12 mouse cellular contexts compared by ENCODE assay signal in genomic region chr1:165119011-165119726, GRCm38 (mm10). TPM values are rescaled to one million over a fixed set of nuclear protein-coding genes. Genes with fewer than 3 reads are reported as not detected.
DNase-seq lines count a peak whose midpoint lies in the region; ATAC-seq and TF ChIP-seq lines count a peak whose summit lies in the region.
"Had no signal": no experiment of that assay in that cellular context is flagged by ENCODE, and none has a peak within 500 bp of the region (broad histone marks: within the 10 kb centered on the region; RNA-seq: fewer than 3 reads in every experiment).

No protein-coding gene starts in this region.

- no peak overlapping the region for H3K27ac ChIP-seq in kidney, embryonic 15.5 days
- peak overlapping the region; percentile 16; the same call in 1 of the 2 replicates for H3K27ac ChIP-seq in hindbrain, postnatal 0 days
- H3K27ac ChIP-seq: embryonic facial prominence, embryonic 15.5 days had no signal

- peak; percentile 31 for DNase-seq in embryo, embryonic 10 days (ENCODE audit: low spot score)
- DNase-seq in embryo, embryonic 11 days, result no peak
- no peak for DNase-seq in kidney, postnatal 36 days
- peak; percentile 41 for DNase-seq in brain, adult 2 months (ENCODE audit: low read depth, low spot score)
- DNase-seq in hindbrain, postnatal 0 days (ENCODE audit: low spot score), result peak; percentile 38
- DNase-seq in right cerebral cortex, postnatal 36 days (ENCODE audit: low spot score in 2 of 2), result no peak
- DNase-seq in right cerebral cortex, adult 2 months (ENCODE audit: low spot score in 2 of 2), result no peak
- DNase-seq: gastrocnemius, postnatal 10 days; kidney, postnatal 25 days had no signal

- H3K9ac ChIP-seq in kidney, embryonic 15.5 days, result no peak overlapping the region
- H3K9ac ChIP-seq in hindbrain, postnatal 0 days (replicated peaks; ENCODE audit: low read length), result no peak overlapping the region
- H3K9ac ChIP-seq: embryonic facial prominence, embryonic 15.5 days had no signal

- 76% methylated on average over 15 of the region's 15 CpGs for WGBS in kidney, embryonic 15.5 days
- WGBS in hindbrain, postnatal 0 days, result 57% methylated on average over 15 of the region's 15 CpGs

- H3K4me2 ChIP-seq in kidney, embryonic 15.5 days, result peak overlapping the region; percentile 36; the same call in 1 of the 2 replicates
- H3K4me2 ChIP-seq in hindbrain, postnatal 0 days (ENCODE audit: low read depth, low read length), result peak overlapping the region; percentile 36; the same call in 1 of the 2 replicates

- H3K9me3 ChIP-seq in kidney, embryonic 15.5 days (replicated peaks), result no peaks in the 10 kb centered on the region
- no peaks in the 10 kb centered on the region for H3K9me3 ChIP-seq in hindbrain, postnatal 0 days (ENCODE audit: low read length)
- H3K9me3 ChIP-seq: embryonic facial prominence, embryonic 15.5 days had no signal

- no peak for ATAC-seq in kidney, embryonic 15.5 days (replicated peaks; ENCODE audit: low FRiP score)
- peak; percentile 34; the same call in 1 of the 2 replicates for ATAC-seq in hindbrain, postnatal 0 days

- H3K36me3 ChIP-seq in kidney, embryonic 15.5 days, result no peaks in the 10 kb centered on the region
- no peaks in the 10 kb centered on the region for H3K36me3 ChIP-seq in hindbrain, postnatal 0 days (ENCODE audit: insufficient read depth, low read length)
- H3K36me3 ChIP-seq: embryonic facial prominence, embryonic 15.5 days had no signal

- H3K27me3 ChIP-seq in kidney, embryonic 15.5 days, result 0 out of 2 replicates have a peak, but pooled peaks cover 10% of the 10 kb centered on the region
- H3K27me3 ChIP-seq in hindbrain, postnatal 0 days (ENCODE audit: insufficient read depth, low read length), result no peaks in the 10 kb centered on the region

- H3K4me1 ChIP-seq in kidney, embryonic 15.5 days, result peaks cover 22% of the 10 kb centered on the region
- H3K4me1 ChIP-seq in hindbrain, postnatal 0 days (ENCODE audit: insufficient read depth, low read length), result peaks cover 4% of the 10 kb centered on the region; the same call in 1 of the 2 replicates

- no peak overlapping the region for H3K4me3 ChIP-seq in kidney, embryonic 15.5 days (replicated peaks)
- no peak overlapping the region for H3K4me3 ChIP-seq in hindbrain, postnatal 0 days (ENCODE audit: low read length)

- TF ChIP-seq CTCF in hindbrain, postnatal 0 days (IDR thresholded peaks at IDR 0.05; ENCODE audit: low read depth), result no peak

RNA-seq across cellular contexts. Expression of gene Tbx19, which starts 41.4 kb away (rescaled TPM):
- 0.10 and 0.23 TPM in 2 replicates for polyA plus RNA-seq in kidney, embryonic 15.5 days (2015; fragmentation: Nextera tagmentation; extraction: Ambion mirVana)
- total RNA-seq in hindbrain, postnatal 0 days (2014; rRNA removed), result not detected in 2 replicates
- not detected in 2 replicates for polyA plus RNA-seq in hindbrain, postnatal 0 days (2015; fragmentation: Nextera tagmentation; extraction: Ambion mirVana)
- total RNA-seq: left cerebral cortex, postnatal 25 days had no signal
- polyA plus RNA-seq: embryonic facial prominence, embryonic 15.5 days had no signal

Comparison
In these comparisons a context has a peak if more than half of its experiments do, and no peak if none do; other contexts are left out.
1. DNase-seq: peak in embryo, embryonic 10 days (single experiment), brain, adult 2 months (single experiment) and hindbrain, postnatal 0 days (single experiment); none in embryo, embryonic 11 days (single experiment), kidney, postnatal 36 days (0 of 2), right cerebral cortex, postnatal 36 days (0 of 2) and right cerebral cortex, adult 2 months (0 of 2).